Mouse (Mus musculus) forebrain, embryonic 16.5 days (tissue): ENCODE data around the gene Asxl1. TPM values are rescaled to one million over a fixed set of nuclear protein-coding genes. Genes with fewer than 3 reads are reported as not detected.
A peak's percentile ranks its signal among the peaks of the same experiment; 100 is the strongest.

Experiments
- ATAC-seq: fragments of 200-750 bp; cut with Nextera tagmentation; 2 replicates; pipeline ENCODE4 v1.8.0; 2017; ENCODE audit warnings: mild to moderate bottlenecking, moderate library complexity
- H3K27ac ChIP-seq: fragments of 300-500 bp; sonication (generic); 2 replicates; pipeline ENCODE4 v1.5.1; 2014; ENCODE audit warnings: low read length, control low read depth
- H3K27me3 ChIP-seq: fragments of 300-500 bp; sonication (generic); replicated peaks from 2 replicates; pipeline ENCODE4 v1.6.1; 2014; ENCODE audit warnings: low read length; ENCODE audit not compliant: control insufficient read depth, insufficient read depth
- H3K36me3 ChIP-seq: fragments of 300-500 bp; sonication (generic); 2 replicates; pipeline ENCODE4 v1.6.1; 2014; ENCODE audit not compliant: control insufficient read depth, insufficient read depth
- H3K4me1 ChIP-seq: fragments of 300-500 bp; sonication (generic); replicated peaks from 2 replicates; pipeline ENCODE4 v1.6.1; 2014; ENCODE audit warnings: low read length; ENCODE audit not compliant: control insufficient read depth, insufficient read depth
- H3K4me2 ChIP-seq: fragments of 300-500 bp; sonication (generic); 2 replicates; pipeline ENCODE4 v1.6.1; 2014; ENCODE audit warnings: mild to moderate bottlenecking, low read length, control low read depth
- H3K4me3 ChIP-seq: fragments of 300-500 bp; sonication (generic); replicated peaks from 2 replicates; pipeline ENCODE4 v1.5.1; 2014; ENCODE audit warnings: mild to moderate bottlenecking, low read length, control low read depth
- H3K9ac ChIP-seq: fragments of 300-500 bp; sonication (generic); replicated peaks from 2 replicates; pipeline ENCODE4 v1.6.1; 2014; ENCODE audit warnings: low read depth, low read length, control low read depth
- H3K9me3 ChIP-seq: fragments of 300-500 bp; sonication (generic); 2 replicates; pipeline ENCODE4 v1.6.1; 2016; ENCODE audit warnings: low read length; ENCODE audit not compliant: control insufficient read depth
- WGBS: fragments of 180-500 bp; shearing (Covaris S2); extraction: QIAGEN DNeasy Blood & Tissue Kit; methylation state at CpG from one replicate; pipeline ENCODE4 v1.1.7; 2014; 5-methylcytosine and 5-hydroxymethylcytosine counted together
- polyA plus RNA-seq: library from polyadenylated mRNA; unstranded; fragments of >200 nt; fragmentation: Nextera tagmentation; extraction: Ambion mirVana; gene quantifications from 2 replicates; pipeline ENCODE4 v1.2.1, GENCODE M21; 2015

Gene Asxl1
- 10.9 and 11.3 TPM in 2 replicates for polyA plus RNA-seq

DNA sequence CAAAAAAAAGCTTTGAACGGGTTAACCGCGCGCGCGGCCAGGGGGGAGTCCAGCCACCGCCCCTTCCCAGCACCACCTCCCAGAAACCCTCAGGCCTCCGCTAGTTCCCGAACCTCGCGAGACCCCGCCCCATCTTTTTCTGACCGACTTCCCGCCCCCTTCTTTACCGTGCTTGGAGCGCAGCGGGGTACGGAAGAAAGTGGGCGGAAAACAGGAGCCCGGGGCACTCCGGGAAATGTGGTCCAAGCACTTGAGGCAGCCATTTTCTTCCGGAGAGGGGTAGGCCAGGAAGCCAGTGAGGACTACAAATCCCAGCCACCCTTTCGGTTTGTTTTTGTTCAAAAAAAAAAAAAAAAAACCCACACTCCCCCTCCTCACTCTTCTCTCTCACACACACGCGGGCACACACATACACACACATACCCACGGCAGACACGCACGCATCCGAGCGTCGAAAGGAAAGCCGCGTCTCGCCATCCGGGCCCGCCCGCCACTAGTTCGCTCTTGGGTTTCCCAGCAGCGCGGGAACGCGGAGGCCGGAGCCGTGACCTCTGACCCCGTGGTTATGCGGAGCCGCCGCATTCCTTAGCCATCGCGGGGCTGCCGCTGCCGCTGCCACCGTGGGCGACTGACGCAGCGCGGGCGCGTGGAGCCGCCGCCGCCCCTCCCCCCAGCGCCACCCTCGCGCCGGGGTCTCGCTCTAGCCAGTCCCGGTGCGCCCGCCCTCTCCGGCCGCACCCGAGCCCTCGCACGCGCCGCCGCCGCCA, at the start of gene Asxl1:
Asxl1 (plus strand) TSS at position 376 of the 767 bp plus-strand sequence.
- Histone ChIP-seq H3K27ac (peak within 1 kb of the TSS; percentile 95), H3K36me3 (no peaks in the 10 kb centered on the region), H3K4me1 (peaks cover 31% of the 10 kb centered on the region), H3K4me3 (peak within 1 kb of the TSS; percentile 82), H3K9me3 (no peaks in the 10 kb centered on the region), H3K9ac (peak within 1 kb of the TSS; percentile 87), H3K27me3 (no peaks in the 10 kb centered on the region), H3K4me2 (peak within 1 kb of the TSS; percentile 83)
- ATAC-seq: peak; percentile 99
- under 1% methylated on average over 74 of the region's 79 CpGs for WGBS

DNA sequence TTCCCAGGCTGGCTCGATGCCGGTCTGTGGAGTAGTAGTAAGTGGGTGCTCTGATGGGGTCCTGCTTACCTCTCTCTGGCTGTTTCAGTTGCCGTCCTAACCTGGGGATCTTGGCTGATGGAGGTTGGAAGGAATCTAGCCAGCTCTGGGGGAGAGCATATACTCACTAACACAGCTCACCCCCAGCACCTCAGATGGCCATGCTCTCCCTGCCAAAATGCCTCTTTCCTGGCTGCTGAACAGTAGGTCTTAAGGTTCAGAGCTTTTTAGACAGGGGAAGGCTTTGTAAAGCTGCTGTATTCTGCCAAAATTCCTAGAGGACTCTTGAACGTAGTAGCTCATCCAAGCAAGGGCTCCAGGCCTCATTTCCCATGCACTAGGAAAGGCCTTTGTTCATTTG, 47.9 kb upstream of the Asxl1 start:
- Histone ChIP-seq H3K9me3 (no peaks in the 10 kb centered on the region), H3K9ac (no peak overlapping the region), H3K4me2 (no peak overlapping the region), H3K4me1 (peaks cover under 1% of the 10 kb centered on the region), H3K27me3 (no peaks in the 10 kb centered on the region), H3K36me3 (no peaks in the 10 kb centered on the region), H3K4me3 (no peak overlapping the region), H3K27ac (no peak overlapping the region)
- WGBS: 82% methylated on average over 4 of the region's 4 CpGs
- ATAC-seq: no peak

- Histone ChIP-seq H3K27me3 (no peaks in the 10 kb centered on the region), H3K36me3 (no peaks in the 10 kb centered on the region), H3K9me3 (no peaks in the 10 kb centered on the region), H3K4me1 (no peaks in the 10 kb centered on the region; the same call in 1 of the 2 replicates), H3K9ac (no peak overlapping the region), H3K4me3 (no peak overlapping the region), H3K4me2 (no peak overlapping the region), H3K27ac (no peak overlapping the region)
- ATAC-seq: no peak
- 88% methylated on average over 4 of the region's 4 CpGs for WGBS
These were observed 47.2 kb upstream of the Asxl1 start for GRCm38 (mm10) chr2:153298460-153298859.

DNA sequence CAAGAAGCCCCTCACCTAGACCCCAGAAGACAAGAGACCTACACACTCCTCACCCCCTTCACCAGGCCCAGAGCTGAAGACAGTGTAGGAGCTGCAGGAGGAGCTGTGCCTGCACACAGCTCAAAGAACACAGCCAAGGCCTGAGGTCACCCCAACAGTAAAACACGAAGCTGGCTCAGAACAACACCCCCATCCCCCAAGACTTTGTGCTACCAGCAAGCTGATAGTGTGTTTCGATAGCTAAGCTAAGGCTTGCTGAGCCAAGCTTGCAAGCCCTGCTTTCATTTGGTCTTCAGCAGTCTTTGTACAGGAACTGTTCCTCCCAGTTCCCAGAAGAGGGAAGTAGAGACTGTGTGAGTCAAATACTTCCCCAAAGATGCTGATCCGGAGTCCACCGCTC, 46.8 kb upstream of the Asxl1 start:
- Histone ChIP-seq H3K27me3 (no peaks in the 10 kb centered on the region), H3K36me3 (no peaks in the 10 kb centered on the region), H3K27ac (no peak overlapping the region), H3K4me2 (no peak overlapping the region), H3K4me1 (no peaks in the 10 kb centered on the region; the same call in 1 of the 2 replicates), H3K4me3 (no peak overlapping the region), H3K9me3 (no peaks in the 10 kb centered on the region), H3K9ac (no peak overlapping the region)
- no peak for ATAC-seq
- WGBS: 85% methylated on average over 4 of the region's 4 CpGs

DNA sequence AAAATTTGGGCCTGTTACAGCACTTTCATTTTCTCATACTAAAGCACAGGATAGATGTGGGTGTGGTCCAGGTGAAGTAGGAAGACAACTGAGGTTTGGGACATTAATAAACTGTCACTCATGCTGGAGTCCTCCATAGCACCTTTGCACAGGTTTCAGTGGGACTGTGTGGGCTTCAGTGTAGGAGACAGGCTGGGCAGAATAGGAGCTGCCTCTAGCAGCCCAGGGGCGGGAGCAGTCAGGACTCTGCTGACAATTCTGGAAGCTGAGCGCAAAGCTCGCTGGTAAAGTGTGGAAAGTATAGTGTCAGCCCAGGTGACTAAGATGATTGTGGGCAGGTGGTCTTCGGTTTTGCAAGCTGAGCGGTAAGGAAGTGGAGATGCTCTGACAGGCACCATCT, 44.5 kb upstream of the Asxl1 start:
- Histone ChIP-seq H3K4me1 (no peaks in the 10 kb centered on the region), H3K4me3 (no peak overlapping the region), H3K36me3 (no peaks in the 10 kb centered on the region), H3K9ac (no peak overlapping the region), H3K27ac (no peak overlapping the region), H3K27me3 (no peaks in the 10 kb centered on the region), H3K9me3 (no peaks in the 10 kb centered on the region), H3K4me2 (no peak overlapping the region)
- WGBS: 92% methylated on average over 5 of the region's 5 CpGs
- ATAC-seq: no peak

DNA sequence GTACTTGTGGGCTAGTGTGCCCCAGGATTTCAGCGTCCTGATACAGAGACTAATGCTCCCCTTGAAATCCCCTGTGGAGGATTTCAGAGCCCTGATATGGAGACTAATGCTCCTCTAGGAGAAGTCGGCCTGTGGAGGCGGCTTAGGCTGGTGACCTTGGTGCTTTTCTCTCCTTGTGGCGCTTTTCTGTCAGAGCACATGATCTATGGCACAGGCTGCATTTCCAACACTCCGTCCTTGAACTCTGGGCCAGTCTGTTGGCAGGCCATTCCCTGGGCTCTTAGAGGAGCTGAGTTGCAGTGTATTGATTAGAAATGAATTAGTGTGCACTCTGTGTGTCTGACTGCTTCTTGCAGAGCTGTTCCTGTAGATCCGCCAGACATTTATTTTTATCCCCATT, 40.4 kb upstream of the Asxl1 start:
- WGBS: 86% methylated on average over 6 of the region's 6 CpGs
- ATAC-seq: no peak
- Histone ChIP-seq H3K4me3 (no peak overlapping the region), H3K9ac (no peak overlapping the region), H3K27ac (no peak overlapping the region), H3K4me1 (no peaks in the 10 kb centered on the region), H3K36me3 (no peaks in the 10 kb centered on the region), H3K27me3 (no peaks in the 10 kb centered on the region), H3K4me2 (no peak overlapping the region), H3K9me3 (no peaks in the 10 kb centered on the region)

- Histone ChIP-seq H3K36me3 (no peaks in the 10 kb centered on the region), H3K27me3 (no peaks in the 10 kb centered on the region), H3K4me2 (no peak overlapping the region), H3K9ac (no peak overlapping the region), H3K9me3 (no peaks in the 10 kb centered on the region), H3K4me1 (no peaks in the 10 kb centered on the region), H3K27ac (no peak overlapping the region), H3K4me3 (no peak overlapping the region)
- ATAC-seq: no peak
- 92% methylated on average over 7 of the region's 7 CpGs for WGBS
These were observed 37.0 kb upstream of the Asxl1 start for GRCm38 (mm10) chr2:153308586-153308985.

GRCm38 (mm10) chr2:153309106-153309505, 36.5 kb upstream of the Asxl1 start:
- H3K27ac ChIP-seq: no peak overlapping the region
- H3K4me1 ChIP-seq: no peaks in the 10 kb centered on the region
- H3K36me3 ChIP-seq: no peaks in the 10 kb centered on the region
- 82% methylated on average over 8 of the region's 8 CpGs for WGBS
- H3K4me3 ChIP-seq: no peak overlapping the region
- no peak for ATAC-seq
- no peaks in the 10 kb centered on the region for H3K9me3 ChIP-seq
- H3K27me3 ChIP-seq: no peaks in the 10 kb centered on the region
- no peak overlapping the region for H3K4me2 ChIP-seq
- H3K9ac ChIP-seq: no peak overlapping the region

- H3K36me3 ChIP-seq: no peaks in the 10 kb centered on the region
- no peak overlapping the region for H3K4me2 ChIP-seq
- no peak for ATAC-seq
- no peak overlapping the region for H3K9ac ChIP-seq
- H3K4me3 ChIP-seq: no peak overlapping the region
- 71% methylated on average over 6 of the region's 6 CpGs for WGBS
- no peak overlapping the region for H3K27ac ChIP-seq
- H3K9me3 ChIP-seq: no peaks in the 10 kb centered on the region
- no peaks in the 10 kb centered on the region for H3K27me3 ChIP-seq
- no peaks in the 10 kb centered on the region for H3K4me1 ChIP-seq
These were observed 35.4 kb upstream of the Asxl1 start for GRCm38 (mm10) chr2:153310228-153310627.
